Mouse (Mus musculus): ENCODE data around the gene Dgkh.

DNA sequence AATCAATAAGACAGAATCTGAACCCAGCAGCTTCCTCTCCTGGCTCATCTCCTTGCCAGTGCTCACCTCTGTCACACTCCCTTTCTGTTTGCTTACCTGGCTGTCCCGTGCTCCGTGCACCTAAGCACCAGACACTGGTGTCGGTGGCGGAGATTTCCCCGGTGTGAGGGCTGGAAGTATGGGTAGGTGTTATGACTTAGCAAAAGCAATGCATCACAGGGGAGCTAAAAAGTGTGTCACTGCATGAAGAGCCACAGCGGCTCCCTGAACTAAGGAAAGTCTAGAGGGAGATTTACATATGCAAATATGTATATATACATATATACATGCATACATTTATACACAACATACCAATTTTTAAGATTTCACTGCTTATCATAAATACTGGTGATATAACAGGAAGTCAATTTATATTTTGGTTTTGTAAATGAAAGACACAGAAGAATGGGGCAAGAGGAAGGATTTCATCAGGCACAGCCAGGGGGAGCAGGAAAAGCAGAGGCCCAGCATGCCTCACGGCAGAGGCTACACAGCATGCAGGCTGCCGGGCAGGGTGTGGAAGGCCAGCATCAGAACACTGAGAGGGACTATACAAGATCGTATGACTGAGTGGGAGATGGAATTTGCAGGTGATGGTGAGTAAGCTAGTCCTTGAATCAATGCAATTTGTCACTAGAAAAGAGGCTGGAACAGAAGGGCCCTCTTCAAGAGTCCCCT lies 82.0 kb downstream of the Dgkh start:
- TF ChIP-seq POLR2A (IDR thresholded peaks at IDR 0.05; ENCODE audit: insufficient read length, low read depth) (no peak), USF1 (IDR thresholded peaks at IDR 0.05; ENCODE audit: low read depth) (no peak), MAX (IDR thresholded peaks at IDR 0.05; ENCODE audit: low read depth) (no peak), MYOD1 (IDR thresholded peaks at IDR 0.05; ENCODE audit: control insufficient read depth in 1 of 3, insufficient read length in 2 of 3, low read depth in 2 of 3) (no peak), E2F4 (IDR thresholded peaks at IDR 0.05; ENCODE audit: insufficient read depth) (no peak), POLR2AphosphoS2 (IDR thresholded peaks at IDR 0.05; ENCODE audit: insufficient read length, low read depth) (no peak), TCF12 (IDR thresholded peaks at IDR 0.05; ENCODE audit: insufficient read depth, poor library complexity, severe bottlenecking) (no peak), MYOG (IDR thresholded peaks at IDR 0.05; ENCODE audit: control insufficient read depth in 1 of 3, insufficient read depth in 1 of 3, insufficient read length in 2 of 3, low read depth in 2 of 3) (no peak), CEBPB (IDR thresholded peaks at IDR 0.05; ENCODE audit: insufficient read depth, poor library complexity, severe bottlenecking) (no peak), TCF3 (IDR thresholded peaks at IDR 0.05; ENCODE audit: insufficient read length, low read depth) (no peak)

Data from myocyte (in vitro differentiated cells).